Mouse (Mus musculus): ENCODE measurements around the gene Fam219a. TPM values are rescaled to one million over a fixed set of nuclear protein-coding genes. Genes with fewer than 3 reads are reported as not detected.

Gene Fam219a
- polyA plus RNA-seq (2015; fragmentation: Nextera tagmentation; extraction: Ambion mirVana) = 1.8 and 3.1 TPM in 2 replicates

GRCm38 (mm10) chr4:41569411-41569885, at the start of gene Fam219a, which contains the start of gene Dnaic1:
Gene Fam219a, minus strand, starts transcription at chr4:41569538.
Gene Dnaic1, plus strand, starts transcription at chr4:41569775.
- peak within 1 kb of the TSS; percentile 96 for H3K4me2 ChIP-seq
- H3K4me1 ChIP-seq = peaks cover 30% of the 10 kb centered on the region
- peak within 1 kb of the TSS; percentile 78 for H3K9ac ChIP-seq
- H3K9me3 ChIP-seq = no peaks in the 10 kb centered on the region
- peak; percentile 97 for ATAC-seq (ENCODE audit: insufficient number of reproducible peaks, insufficient read depth, low FRiP score, low TSS enrichment, low read depth)
- H3K27ac ChIP-seq = no peak within 1 kb of the TSS; the same call in 1 of the 2 replicates
- peak within 1 kb of the TSS; percentile 80 for H3K4me3 ChIP-seq
- under 1% methylated on average over 41 of the region's 41 CpGs for WGBS
- no peaks in the 10 kb centered on the region for H3K36me3 ChIP-seq
- peaks cover 44% of the 10 kb centered on the region for H3K27me3 ChIP-seq

GRCm38 (mm10) chr4:41615661-41616599, 46.6 kb upstream of the Fam219a start:
- no peak overlapping the region for H3K4me3 ChIP-seq
- no peaks in the 10 kb centered on the region for H3K36me3 ChIP-seq
- 69% methylated on average over 9 of the region's 9 CpGs for WGBS
- peak overlapping the region; percentile 55; the same call in 1 of the 2 replicates for H3K27ac ChIP-seq
- H3K27me3 ChIP-seq = peaks cover 6% of the 10 kb centered on the region; the same call in 1 of the 2 replicates
- peaks cover 9% of the 10 kb centered on the region for H3K4me1 ChIP-seq
- no peak overlapping the region for H3K4me2 ChIP-seq
- H3K9me3 ChIP-seq = no peaks in the 10 kb centered on the region
- no peak overlapping the region for H3K9ac ChIP-seq
- peak; percentile 56; the same call in 1 of the 2 replicates for ATAC-seq (ENCODE audit: insufficient number of reproducible peaks, insufficient read depth, low FRiP score, low TSS enrichment, low read depth)

- H3K9ac ChIP-seq = no peak overlapping the region
- H3K4me2 ChIP-seq = no peak overlapping the region
- peaks cover 13% of the 10 kb centered on the region for H3K4me1 ChIP-seq
- 10% methylated on average over 7 of the region's 7 CpGs for WGBS
- no peaks in the 10 kb centered on the region for H3K36me3 ChIP-seq
- ATAC-seq (ENCODE audit: insufficient number of reproducible peaks, insufficient read depth, low FRiP score, low TSS enrichment, low read depth) = no peak
- H3K9me3 ChIP-seq = no peaks in the 10 kb centered on the region
- no peak overlapping the region for H3K27ac ChIP-seq
- H3K4me3 ChIP-seq = no peak overlapping the region
- peaks cover 6% of the 10 kb centered on the region; the same call in 1 of the 2 replicates for H3K27me3 ChIP-seq
Measured at GRCm38 (mm10) chr4:41614156-41614555, 44.8 kb upstream of the Fam219a start.

- H3K4me2 ChIP-seq = no peak overlapping the region
- H3K27ac ChIP-seq = no peak overlapping the region; the same call in 1 of the 2 replicates
- H3K9me3 ChIP-seq = no peaks in the 10 kb centered on the region
- H3K27me3 ChIP-seq = peaks cover 6% of the 10 kb centered on the region
- H3K36me3 ChIP-seq = no peaks in the 10 kb centered on the region
- H3K4me1 ChIP-seq = peaks cover 13% of the 10 kb centered on the region
- H3K4me3 ChIP-seq = no peak overlapping the region
- 61% methylated on average over 8 of the region's 8 CpGs for WGBS
- no peak for ATAC-seq (ENCODE audit: insufficient number of reproducible peaks, insufficient read depth, low FRiP score, low TSS enrichment, low read depth)
- no peak overlapping the region for H3K9ac ChIP-seq
Measured at GRCm38 (mm10) chr4:41612166-41612565, 42.8 kb upstream of the Fam219a start.

GRCm38 (mm10) chr4:41610594-41610980, 41.2 kb upstream of the Fam219a start:
- Histone ChIP-seq H3K27ac (no peak overlapping the region), H3K4me3 (no peak overlapping the region), H3K9me3 (no peaks in the 10 kb centered on the region), H3K4me2 (no peak overlapping the region), H3K27me3 (peaks cover 6% of the 10 kb centered on the region; the same call in 1 of the 2 replicates), H3K9ac (no peak overlapping the region), H3K36me3 (no peaks in the 10 kb centered on the region), H3K4me1 (peaks cover 4% of the 10 kb centered on the region; the same call in 1 of the 2 replicates)
- WGBS = 24% methylated on average over 6 of the region's 6 CpGs
- no peak for ATAC-seq (ENCODE audit: insufficient number of reproducible peaks, insufficient read depth, low FRiP score, low TSS enrichment, low read depth)

GRCm38 (mm10) chr4:41609681-41610593, 40.6 kb upstream of the Fam219a start:
- Histone ChIP-seq H3K27ac (no peak overlapping the region), H3K9me3 (no peaks in the 10 kb centered on the region), H3K4me2 (no peak overlapping the region), H3K27me3 (peaks cover 4% of the 10 kb centered on the region; the same call in 1 of the 2 replicates), H3K9ac (no peak overlapping the region), H3K4me1 (peaks cover 4% of the 10 kb centered on the region; the same call in 1 of the 2 replicates), H3K36me3 (no peaks in the 10 kb centered on the region), H3K4me3 (no peak overlapping the region)
- 73% methylated on average over 10 of the region's 10 CpGs for WGBS
- no peak for ATAC-seq (ENCODE audit: insufficient number of reproducible peaks, insufficient read depth, low FRiP score, low TSS enrichment, low read depth)

GRCm38 (mm10) chr4:41606784-41607183, 37.4 kb upstream of the Fam219a start:
- Histone ChIP-seq H3K4me3 (no peak overlapping the region), H3K9ac (no peak overlapping the region), H3K9me3 (no peaks in the 10 kb centered on the region), H3K36me3 (no peaks in the 10 kb centered on the region), H3K4me2 (no peak overlapping the region), H3K4me1 (peaks cover 4% of the 10 kb centered on the region; the same call in 1 of the 2 replicates), H3K27me3 (peaks cover 30% of the 10 kb centered on the region), H3K27ac (no peak overlapping the region)
- ATAC-seq (ENCODE audit: insufficient number of reproducible peaks, insufficient read depth, low FRiP score, low TSS enrichment, low read depth) = no peak
- 35% methylated on average over 4 of the region's 4 CpGs for WGBS

GRCm38 (mm10) chr4:41604476-41605396, 35.4 kb upstream of the Fam219a start:
- no peaks in the 10 kb centered on the region for H3K36me3 ChIP-seq
- WGBS = 45% methylated on average over 8 of the region's 8 CpGs

GRCm38 (mm10) chr4:41602818-41603217, 33.5 kb upstream of the Fam219a start:
- Histone ChIP-seq H3K36me3 (no peaks in the 10 kb centered on the region), H3K4me3 (no peak overlapping the region), H3K4me1 (no peaks in the 10 kb centered on the region), H3K4me2 (no peak overlapping the region), H3K27ac (no peak overlapping the region), H3K27me3 (peaks cover 27% of the 10 kb centered on the region), H3K9ac (no peak overlapping the region), H3K9me3 (no peaks in the 10 kb centered on the region)
- 52% methylated on average over 4 of the region's 4 CpGs for WGBS
- ATAC-seq (ENCODE audit: insufficient number of reproducible peaks, insufficient read depth, low FRiP score, low TSS enrichment, low read depth) = no peak

More at GRCm38 (mm10) chr4:41604476-41605396, 35.4 kb upstream of the Fam219a start:
- no peak overlapping the region for H3K4me2 ChIP-seq
- H3K27me3 ChIP-seq = peaks cover 30% of the 10 kb centered on the region
- H3K27ac ChIP-seq = no peak overlapping the region
- no peaks in the 10 kb centered on the region for H3K9me3 ChIP-seq
- ATAC-seq (ENCODE audit: insufficient number of reproducible peaks, insufficient read depth, low FRiP score, low TSS enrichment, low read depth) = no peak
- no peaks in the 10 kb centered on the region; the same call in 1 of the 2 replicates for H3K4me1 ChIP-seq
- H3K4me3 ChIP-seq = no peak overlapping the region
- H3K9ac ChIP-seq = no peak overlapping the region

- Histone ChIP-seq H3K4me2 (no peak overlapping the region), H3K9ac (no peak overlapping the region), H3K4me1 (no peaks in the 10 kb centered on the region), H3K9me3 (no peaks in the 10 kb centered on the region), H3K27ac (no peak overlapping the region), H3K36me3 (no peaks in the 10 kb centered on the region), H3K27me3 (peaks cover 10% of the 10 kb centered on the region), H3K4me3 (no peak overlapping the region)
- WGBS = 82% methylated on average over 7 of the region's 7 CpGs
- no peak for ATAC-seq (ENCODE audit: insufficient number of reproducible peaks, insufficient read depth, low FRiP score, low TSS enrichment, low read depth)
Measured at GRCm38 (mm10) chr4:41583353-41583752, 14.0 kb upstream of the Fam219a start.

Data from embryonic facial prominence, embryonic 13.5 days (tissue).